Mouse (Mus musculus) MEL (cell line): ENCODE results near the gene Kcne3.

Experiments used
- EP300 ChIP-seq, 2 experiments: IDR thresholded peaks; 2 replicates each; pipeline ENCODE4 v1.6.1; 2011; ENCODE audit warnings: improper control_type of control experiment in 2 of 2, low read length in 2 of 2, low read depth in 1 of 2, mild to moderate bottlenecking in 1 of 2
- MAX ChIP-seq: IDR thresholded peaks from 2 replicates; pipeline ENCODE4 v1.6.1; 2011; ENCODE audit warnings: low read length, improper control_type of control experiment
- MXI1 ChIP-seq: IDR thresholded peaks from 2 replicates; pipeline ENCODE4 v1.6.1; 2011; ENCODE audit warnings: mild to moderate bottlenecking, low read depth, low read length, improper control_type of control experiment
- POLR2AphosphoS5 ChIP-seq: IDR thresholded peaks from 2 replicates; pipeline ENCODE4 v1.6.1; 2012; ENCODE audit warnings: low read depth, borderline replicate concordance, mild to moderate bottlenecking, inconsistent platforms, low read length, moderate library complexity, mixed read lengths
- USF1 ChIP-seq: IDR thresholded peaks from 2 replicates; pipeline ENCODE4 v1.6.1; 2014; ENCODE audit warnings: low read depth, mild to moderate bottlenecking, inconsistent platforms, low read length, improper control_type of control experiment, moderate library complexity
- ZNF384 ChIP-seq: IDR thresholded peaks from 2 replicates; pipeline ENCODE4 v1.6.1; 2012; ENCODE audit warnings: low read depth, mild to moderate bottlenecking, inconsistent platforms, low read length, improper control_type of control experiment

DNA sequence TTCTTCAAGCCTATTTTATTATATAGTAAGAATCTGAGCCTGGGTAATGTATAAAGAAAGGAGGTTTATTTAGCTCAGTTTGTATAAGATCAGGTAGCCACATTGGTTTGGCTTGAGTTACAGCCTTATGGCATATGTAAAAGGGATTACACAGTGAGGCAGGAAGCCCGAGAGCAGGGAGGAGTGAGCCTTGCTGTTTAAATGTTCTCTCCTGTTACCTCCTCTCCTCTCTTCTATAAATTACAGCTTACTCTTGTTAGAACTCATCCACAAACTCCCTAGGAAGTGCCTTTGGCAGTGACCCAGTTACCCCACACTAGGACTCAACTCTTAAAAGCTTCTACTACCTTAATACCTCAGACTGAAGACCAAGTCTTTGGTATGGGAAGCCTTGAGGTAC, 55.4 kb downstream of the Kcne3 start:
- no peak for TF ChIP-seq POLR2AphosphoS5
- TF ChIP-seq MAX: no peak
- no peak for TF ChIP-seq EP300 (IDR thresholded peaks at IDR 0.05; ENCODE audit: low read depth in 1 of 2, low read length in 2 of 2)
- no peak for TF ChIP-seq USF1
- no peak for TF ChIP-seq ZNF384
- no peak for TF ChIP-seq MXI1
